Mouse (Mus musculus): Measurements from ENCODE around the gene Ttll6.

The Ttll6 gene

DNA sequence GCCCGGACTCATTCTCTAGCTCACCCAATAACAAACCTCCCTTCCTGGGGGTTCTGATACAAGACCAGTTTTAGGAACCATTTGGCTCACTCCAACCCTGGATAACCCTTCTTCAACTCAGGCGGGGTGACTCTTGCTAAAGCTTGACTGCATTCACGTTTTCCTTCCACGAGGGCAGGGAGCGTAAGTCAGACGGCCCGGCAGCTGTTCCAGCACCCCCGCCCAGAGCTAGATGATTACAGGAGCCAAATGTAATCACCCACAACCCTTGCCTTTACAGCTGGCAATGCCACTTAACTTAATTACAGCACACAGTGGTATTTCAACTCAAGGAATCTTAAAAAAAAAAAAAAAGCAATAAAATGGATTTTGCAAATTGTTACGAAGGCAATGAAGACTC, 34.5 kb downstream of the Ttll6 start:
- no peak for DNase-seq (ENCODE audit: low spot score)

DNA sequence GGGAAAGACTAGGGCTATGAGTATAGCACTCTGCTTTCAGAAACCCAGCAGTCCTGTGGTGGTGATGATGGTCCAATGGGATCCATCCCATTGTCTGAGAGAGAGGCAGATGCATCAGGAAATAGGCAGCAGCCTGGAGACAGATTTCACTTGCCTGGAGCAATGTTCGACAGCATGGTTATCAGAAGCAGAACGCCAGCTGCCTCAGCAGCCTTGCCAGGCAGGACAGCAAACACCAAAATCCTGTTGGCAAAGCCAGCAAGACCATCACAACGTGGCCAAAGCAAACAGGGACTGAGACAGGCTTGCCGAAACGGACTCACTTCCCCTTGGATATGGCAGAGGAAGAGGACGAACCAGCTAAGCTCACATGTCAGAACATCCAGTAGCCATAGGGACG, 35.4 kb downstream of the Ttll6 start:
- no peak for DNase-seq (ENCODE audit: low spot score)

DNA sequence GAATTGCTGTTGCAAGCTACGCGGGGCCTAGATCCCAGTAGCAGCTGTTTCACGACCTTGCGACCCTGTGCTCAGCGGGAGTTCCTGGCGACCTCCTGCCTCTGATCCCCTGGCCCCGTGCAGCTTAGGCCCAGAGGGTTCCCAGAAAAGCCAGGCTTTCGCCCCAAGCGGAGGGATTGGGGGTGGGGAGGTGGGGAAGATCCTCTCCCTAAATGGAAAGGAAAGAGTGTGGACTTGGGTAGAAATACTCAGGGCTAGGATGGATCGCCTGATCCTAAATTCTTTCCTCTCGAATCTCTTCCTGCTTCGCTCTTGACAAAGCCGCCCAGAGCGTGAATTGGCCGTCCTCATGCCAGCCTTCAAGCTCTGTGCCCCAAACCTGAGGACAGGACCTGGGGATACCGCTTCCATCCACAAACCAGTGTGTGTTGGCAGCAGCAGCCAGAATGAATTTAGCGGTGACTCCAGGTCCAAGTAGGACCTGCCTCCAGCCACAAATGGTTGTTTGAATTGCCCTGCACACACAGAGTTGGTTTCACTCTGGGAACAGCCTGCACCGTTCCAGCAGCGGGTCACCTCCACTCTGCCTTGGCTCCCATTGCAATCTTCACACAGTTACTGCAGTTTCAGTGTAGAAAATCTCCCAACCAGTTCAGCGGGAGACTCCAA, 37.3 kb downstream of the Ttll6 start:
- DNase-seq (ENCODE audit: low spot score) = no peak

DNA sequence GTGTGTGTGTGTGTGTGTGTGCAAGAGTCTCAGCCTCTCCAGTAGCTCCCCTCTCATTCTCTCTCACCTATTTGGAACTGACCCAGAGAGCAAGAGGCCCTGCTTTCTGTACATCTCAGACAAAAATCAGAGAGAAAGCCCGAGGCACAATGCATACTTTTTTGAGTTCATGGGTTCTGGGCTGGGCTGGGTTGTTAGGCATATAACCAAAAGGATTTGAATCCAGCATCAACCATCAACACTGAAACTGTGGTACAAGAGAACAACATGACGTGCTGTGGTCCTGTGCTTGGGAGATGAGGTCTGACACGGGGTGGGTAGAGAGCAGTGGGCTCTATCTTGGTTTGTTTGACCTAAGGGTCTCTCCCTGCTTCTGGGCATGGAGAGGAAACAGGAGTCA, 38.0 kb downstream of the Ttll6 start:
- DNase-seq (ENCODE audit: low spot score) = no peak

DNA sequence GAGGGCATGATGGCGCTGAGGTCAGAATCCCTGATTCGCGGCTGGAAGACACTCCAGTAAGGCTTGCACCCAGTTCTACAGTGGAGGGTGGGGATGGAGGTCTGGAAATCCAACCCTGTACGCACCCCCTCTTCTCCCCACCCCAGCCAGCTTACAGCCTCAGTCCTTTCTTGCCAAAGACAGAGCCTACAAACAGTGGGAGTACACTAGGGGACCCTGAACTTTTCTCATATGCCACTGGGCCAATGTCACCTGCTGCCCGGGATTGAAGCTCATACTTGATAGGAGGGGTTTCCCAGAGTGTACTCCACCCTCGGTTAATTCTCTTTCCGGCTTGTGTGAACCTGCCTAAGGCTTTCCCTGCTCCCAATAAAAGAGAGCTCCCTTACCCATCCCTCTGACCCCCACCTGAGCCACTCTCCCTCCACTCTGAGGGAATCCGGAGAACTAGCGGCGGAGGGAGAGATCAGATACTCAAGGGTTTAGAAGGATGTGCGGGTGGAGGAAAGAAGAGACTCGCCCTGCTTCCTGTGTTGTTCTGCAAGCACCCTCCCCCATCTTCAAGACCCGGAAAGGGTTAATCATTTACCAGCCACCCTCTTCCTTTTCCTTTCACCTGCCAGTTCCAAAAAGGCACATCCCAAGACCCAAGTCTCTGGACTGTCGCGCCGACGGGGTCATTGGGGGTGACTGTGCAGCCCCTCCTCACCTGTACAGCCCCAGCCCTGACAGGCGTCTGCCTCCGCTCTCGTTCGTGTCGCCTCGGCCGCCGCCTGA, 39.1 kb downstream of the Ttll6 start:
- no peak for DNase-seq (ENCODE audit: low spot score)

DNA sequence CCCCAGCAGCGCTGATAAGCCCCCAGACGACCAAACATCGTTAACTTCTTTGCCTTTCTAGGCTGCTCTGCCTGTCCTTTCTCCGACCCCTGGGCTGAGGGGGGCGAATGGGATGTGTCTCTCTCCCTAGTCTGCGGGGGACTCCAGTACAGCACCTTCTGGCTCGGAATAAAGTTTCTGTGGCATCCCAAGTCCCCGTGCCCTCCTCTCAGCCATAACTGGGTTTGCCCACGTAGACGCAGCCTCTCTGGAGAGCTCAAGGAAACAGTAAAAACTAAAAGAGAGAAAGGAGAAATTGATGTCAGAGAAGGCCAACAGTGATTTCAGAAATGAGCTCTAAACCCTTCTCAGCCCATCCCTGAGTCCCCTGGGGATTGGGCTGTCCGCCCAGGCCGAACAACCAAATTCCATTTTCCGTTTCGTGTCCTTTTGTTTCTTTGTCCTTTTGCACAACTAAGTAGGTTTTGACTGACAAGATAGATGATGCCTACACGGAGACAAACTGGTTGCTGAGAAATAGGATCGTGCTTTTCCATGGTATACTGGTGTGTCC, 39.8 kb downstream of the Ttll6 start:
- no peak for DNase-seq (ENCODE audit: low spot score)

DNA sequence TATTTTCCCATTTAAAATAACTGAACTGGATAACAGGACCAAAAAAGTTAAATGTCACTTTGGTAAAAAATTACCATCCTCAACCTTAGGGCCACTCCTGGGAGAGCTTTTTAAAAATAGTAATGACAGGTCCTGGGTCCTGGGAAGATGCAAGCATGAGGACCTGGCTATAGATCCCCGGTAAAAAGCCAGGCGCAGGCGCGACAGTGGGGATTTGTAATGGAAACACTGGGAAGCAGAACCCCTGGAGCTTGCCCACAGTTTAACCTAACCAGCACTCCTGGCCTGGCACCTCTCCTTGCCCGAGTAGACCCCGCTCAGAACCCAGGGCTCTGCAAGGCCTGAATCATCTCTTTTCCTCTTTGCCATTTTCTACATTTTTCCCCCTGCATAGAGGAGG, 41.3 kb downstream of the Ttll6 start:
- no peak for DNase-seq (ENCODE audit: low spot score)

DNA sequence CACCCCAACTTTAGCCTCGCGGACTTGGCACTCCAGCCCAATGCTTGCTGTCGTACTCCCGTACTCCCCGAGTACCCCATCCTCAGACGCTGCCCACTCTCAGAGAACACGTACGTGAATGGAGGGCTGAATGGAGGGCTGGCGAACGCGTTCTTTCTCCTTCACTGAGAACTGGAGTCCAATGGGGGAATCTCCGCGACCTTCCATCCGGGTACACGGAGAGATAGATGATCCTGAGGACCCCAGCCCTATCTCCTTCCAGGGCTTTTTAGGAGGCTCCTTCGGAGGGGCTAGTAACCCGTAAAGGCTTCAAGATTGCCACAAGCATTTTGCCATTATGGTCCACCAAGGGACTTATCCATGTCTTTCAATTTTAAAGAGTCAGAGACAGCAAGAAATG, 41.9 kb downstream of the Ttll6 start:
- no peak for DNase-seq (ENCODE audit: low spot score)

DNA sequence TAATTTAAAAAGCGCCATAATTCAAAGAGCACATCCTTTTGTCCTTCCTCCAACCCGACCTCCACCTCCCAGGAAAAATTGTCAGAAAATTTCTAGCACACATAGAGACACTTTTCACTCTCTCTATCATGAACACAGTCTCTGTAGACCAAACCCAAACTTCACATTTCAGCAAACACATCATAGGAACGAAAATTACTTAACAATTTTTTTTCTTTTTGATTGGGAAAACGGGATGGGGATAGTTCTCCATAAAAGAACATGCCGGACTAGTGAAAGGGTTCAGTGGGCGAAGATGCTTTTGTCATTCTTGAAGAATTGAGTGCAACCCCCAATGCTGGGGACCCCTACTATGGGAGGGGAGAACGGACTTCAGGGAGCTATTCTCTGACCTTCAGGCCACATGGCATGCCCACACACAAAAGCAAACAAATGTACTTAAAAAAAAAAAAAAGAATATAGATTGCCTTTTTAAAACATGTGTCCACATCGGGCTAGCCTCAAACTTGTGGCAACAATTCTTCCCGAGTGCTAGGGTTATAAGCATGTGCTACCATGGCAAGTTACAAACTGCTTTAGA, 42.5 kb downstream of the Ttll6 start:
- DNase-seq (ENCODE audit: low spot score) = no peak

DNA sequence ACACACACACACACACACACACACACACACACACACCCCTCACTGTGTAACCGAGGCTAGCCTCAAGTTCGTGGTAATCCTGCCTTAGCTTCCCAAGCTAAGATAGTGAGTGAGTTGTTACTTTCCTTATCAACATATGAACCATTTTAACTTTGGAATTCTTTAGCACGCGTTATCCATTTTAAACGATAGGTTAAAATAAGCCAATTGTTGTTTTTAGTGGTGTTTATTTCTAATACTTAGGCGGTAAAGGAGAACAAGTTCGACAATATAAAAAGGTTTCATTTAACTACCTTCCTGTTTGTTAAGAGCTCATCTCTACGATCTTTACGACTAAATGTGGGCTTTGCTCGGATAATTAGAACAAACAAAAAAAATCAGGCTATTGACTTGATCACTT, 43.3 kb downstream of the Ttll6 start:
- no peak for DNase-seq (ENCODE audit: low spot score)

DNA sequence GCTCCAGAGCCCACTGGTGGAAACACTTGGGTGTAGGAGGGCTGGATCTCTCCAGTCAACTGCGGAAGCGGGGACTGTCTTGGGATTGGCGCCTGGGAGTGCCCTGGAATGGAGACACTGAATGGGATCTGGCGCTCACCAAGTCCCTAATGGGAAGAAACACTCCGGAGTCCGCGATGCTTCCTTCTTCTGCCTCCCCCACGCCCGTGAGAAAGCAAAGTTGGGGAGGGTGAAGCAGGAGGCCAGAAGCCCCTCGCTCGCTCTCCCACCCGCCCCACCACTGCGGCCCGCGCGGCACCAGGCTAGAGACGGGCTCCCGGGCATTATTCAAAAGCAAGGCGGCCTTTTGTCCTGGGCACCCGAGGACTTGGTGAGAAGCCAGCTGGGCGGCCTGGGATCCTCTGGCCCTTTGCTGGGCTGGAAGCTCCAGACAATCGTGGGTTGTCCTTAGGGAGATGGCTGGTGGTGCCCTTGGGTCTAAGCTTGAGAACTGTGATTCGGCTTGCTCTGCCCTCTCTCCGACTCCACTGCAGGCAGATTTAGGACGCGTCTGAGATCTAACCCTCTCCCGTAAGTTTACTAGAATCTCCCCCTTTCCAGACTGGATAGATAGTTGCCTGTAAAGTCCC, 44.1 kb downstream of the Ttll6 start:
- no peak for DNase-seq (ENCODE audit: low spot score)

DNA sequence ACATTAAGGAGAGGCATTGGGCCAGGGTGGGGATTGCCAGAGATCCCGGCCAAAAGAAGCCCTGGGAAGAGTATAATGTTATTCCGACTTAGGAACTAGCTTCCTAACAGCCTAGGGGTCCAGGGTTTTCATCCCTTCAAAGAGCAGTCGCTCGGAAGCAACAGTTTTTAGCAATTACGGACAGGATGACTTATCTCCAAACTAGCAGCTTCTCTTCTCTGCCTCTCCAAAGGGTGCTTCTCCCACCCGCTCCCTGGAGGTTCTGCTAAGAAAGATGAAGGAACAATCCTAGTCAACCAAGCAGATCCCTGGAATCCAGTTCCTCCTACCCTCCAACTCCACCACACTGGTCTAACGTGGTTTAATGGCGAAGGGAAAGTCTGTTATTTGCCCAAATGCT, 44.8 kb downstream of the Ttll6 start:
- DNase-seq (ENCODE audit: low spot score) = no peak

DNA sequence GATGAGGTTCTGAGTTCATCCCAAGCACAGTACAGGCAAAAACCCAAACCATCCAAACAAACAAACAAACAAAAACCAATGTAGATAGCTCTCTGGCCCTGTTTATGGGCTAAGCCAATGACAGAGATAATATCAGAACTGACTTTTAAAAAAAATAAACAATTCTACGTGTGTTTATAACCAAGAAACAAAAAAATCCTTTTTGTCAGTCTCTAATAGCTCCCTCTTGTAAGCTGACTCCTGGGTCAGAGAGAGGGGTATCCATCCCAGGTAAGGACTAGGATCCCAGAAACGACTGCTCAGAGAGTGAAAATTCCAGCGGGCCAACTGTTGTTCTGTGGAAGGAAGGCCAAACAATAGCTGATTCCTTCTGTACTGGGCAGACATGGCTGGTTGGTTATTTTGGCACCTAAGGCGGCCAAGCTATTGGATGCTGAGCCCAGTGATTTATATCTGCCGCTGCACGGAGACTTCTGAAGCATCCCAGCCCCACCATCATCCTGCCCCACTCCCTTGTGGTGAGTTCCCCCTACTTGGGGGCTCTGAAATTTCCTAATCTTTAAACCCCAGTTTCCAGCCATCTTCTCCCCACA, 45.4 kb downstream of the Ttll6 start:
- DNase-seq (ENCODE audit: low spot score) = no peak

DNA sequence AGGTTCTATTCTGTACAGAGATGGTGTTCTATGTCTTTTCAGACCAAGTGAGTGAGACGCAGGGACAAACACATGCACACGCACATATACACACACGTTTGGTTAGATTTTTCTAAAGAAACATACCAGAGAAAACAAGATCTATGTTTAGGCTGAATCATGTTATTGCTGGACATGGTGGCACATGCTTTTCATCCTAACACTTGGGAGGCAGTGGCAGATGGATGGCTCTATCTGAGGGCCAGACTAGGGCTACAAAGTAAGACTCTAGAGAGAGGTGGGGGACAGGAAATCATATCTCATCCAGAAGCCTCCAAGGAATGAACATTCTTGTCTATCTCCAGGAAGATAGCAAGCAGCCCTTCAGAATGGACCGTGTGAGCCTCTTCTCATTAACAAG, 47.5 kb downstream of the Ttll6 start:
- DNase-seq (ENCODE audit: low spot score) = no peak

DNA sequence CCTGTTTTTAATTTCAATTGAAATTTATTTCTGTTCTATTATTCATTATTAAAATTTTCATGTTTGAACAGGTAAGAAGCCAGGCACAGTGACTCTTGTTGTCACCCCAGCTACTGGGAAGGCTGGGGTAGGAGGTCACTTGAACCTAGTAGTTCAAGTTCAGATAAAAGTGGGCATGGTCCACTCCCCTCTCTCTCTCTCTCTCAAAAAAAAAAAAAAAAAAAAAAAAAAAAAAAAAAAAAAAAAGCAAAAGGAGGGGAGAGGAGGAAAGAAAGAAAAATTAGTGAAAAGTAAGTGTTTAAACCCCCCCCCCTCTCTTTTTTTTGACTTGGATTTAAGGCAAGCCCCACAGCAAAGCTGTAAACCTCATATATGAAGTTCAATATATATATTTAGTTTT, 50.6 kb downstream of the Ttll6 start:
- DNase-seq (ENCODE audit: low spot score) = no peak

DNA sequence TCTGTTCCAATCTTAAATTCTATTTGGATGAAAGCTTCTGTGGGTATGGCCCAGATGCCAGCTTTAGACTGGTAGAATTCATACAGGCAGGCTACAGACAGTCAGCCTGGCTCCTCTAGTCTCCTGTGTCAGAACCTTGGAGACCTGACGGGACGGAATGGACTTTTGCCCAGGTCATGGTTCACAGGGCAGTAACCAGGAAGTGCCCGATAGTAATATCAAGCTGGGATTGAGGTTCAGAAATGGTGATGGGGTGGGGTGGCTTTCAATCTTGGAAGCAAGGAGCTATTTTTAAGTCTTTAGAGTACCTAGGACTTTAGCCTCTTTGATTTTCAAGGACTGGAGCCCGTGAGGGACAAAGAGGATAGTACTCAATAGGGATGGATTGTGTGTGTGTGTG, 53.7 kb downstream of the Ttll6 start:
- DNase-seq (ENCODE audit: low spot score) = no peak

DNA sequence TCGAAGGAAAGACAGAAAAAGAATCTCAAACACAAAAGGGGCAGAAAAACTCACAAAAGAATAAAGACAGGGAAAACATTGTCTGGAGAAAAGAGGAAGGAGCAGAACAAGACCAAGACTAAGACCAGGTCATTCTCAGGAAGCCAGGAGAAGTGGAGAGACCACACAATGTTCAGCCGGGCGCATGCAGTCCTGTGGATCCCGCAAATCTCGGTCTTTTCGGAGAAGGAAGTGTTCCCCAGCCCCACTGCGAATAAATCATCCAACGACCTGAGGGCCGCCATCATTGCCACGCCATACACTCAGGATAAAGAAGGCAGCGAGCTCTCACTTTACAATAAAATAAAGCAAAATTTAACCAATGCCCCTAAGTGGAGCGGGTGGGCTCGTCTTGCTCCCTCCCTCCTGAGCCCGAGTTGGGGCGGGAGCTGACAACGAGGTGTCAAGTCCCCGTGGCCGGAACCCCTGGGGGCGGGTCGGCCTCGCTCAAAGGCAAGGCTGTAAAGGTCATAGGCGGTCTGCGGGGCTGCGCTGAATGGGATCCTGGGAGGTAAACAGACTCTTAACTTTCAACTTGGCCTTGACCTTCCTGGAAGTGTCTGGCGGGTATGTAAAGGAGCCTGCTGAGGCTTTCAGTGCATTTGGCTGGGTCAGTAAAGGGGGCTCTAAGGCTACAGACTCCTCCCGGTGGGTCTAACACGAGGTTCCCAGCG, 56.4 kb downstream of the Ttll6 start:
- no peak for DNase-seq (ENCODE audit: low spot score)

DNA sequence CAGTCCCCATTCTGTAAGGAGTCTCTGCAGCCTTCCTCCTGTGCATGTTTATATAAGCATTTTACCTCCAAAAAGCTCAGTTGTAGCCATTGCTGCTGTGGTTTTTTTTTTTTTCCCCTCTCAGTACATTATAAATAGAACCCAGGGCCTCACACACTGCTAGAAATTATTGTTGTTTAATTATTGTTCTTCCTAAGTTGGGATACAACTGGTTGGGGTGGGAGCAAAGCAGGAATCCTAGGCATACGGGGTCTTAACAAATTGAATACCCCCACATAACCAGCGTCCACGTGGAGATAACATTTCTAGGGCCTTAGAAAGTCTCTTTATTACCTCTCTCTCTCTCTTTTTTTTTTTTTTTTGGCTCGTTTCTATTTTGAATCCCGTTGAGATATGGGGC, 57.5 kb downstream of the Ttll6 start:
- no peak for DNase-seq (ENCODE audit: low spot score)

DNA sequence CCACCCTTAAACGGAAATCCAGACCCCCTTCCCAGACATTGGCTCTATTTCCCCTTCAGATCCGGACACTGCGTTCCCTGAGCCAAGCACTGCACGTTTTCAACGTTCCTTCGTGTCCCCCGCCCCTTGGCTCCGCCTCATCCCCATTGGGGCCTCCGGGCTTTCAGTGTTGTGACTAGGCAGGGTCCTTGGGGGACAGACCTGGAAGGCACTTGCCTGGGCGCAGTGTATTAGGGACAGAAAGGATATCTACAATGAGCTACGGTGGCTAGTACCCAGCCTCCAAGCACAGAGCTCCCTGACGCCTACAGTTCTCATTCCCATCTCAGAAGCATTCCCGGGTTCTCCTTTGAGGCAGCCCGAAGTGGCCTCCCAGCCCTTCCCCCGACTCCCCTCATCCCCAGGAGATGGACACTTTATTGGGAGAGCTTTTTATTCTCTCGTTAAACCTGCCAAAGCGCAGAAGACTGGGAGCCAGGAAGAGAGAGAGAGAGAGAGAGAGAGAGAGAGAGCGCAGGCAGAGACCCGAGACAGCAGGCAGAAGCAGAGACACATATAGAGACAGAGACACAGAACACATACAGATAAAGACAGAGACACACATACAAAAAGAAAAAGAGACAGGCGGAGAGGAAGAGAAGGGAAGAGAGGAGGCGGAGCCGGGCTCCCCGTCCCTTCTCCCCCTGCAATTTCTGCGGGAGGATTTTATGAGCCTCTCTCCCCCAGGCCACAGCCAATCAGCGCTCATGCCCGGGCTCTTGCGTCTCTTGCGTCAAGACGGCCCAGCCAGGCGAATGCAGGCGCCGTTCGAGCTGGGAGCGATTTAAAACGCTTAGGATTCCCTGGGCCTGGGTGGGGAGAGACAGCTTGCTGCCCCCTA, 60.2 kb downstream of the Ttll6 start, which contains the start of gene Hoxb13:
TSS of gene Hoxb13 (plus strand) at position 796 of the 880 bp plus-strand sequence.
- DNase-seq (ENCODE audit: low spot score) = no peak

DNA sequence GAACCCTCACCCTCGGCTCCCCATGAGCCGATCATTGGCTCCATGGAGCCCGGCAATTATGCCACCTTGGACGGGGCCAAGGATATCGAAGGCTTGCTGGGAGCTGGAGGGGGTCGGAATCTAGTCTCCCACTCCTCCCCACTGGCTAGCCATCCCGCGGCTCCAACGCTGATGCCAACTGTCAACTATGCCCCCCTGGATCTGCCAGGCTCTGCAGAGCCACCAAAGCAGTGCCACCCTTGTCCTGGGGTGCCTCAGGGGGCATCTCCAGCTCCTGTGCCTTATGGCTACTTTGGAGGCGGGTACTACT, 60.8 kb downstream of the Ttll6 start:
- no peak for DNase-seq (ENCODE audit: low spot score)

Measured in ovary, adult 18-20 months (tissue).